Mouse (Mus musculus) hindbrain, embryonic 12.5 days (tissue): Measurements from ENCODE around the gene Fars2. TPM values are rescaled to one million over a fixed set of nuclear protein-coding genes. Genes with fewer than 3 reads are reported as not detected.

ENCODE experiments used
- ATAC-seq: fragments of 200-750 bp; cut with Nextera tagmentation; 2 replicates; pipeline ENCODE4 v1.8.0; 2017; ENCODE audit warnings: moderate TSS enrichment; ENCODE audit not compliant: low FRiP score
- H3K27ac ChIP-seq: fragments of 300-500 bp; sonication (generic); 2 replicates; pipeline ENCODE4 v1.5.1; 2016; ENCODE audit warnings: mild to moderate bottlenecking
- H3K27me3 ChIP-seq: fragments of 300-500 bp; sonication (generic); 2 replicates; pipeline ENCODE4 v1.6.1; 2016; ENCODE audit warnings: mild to moderate bottlenecking
- H3K36me3 ChIP-seq: fragments of 300-500 bp; sonication (generic); 2 replicates; pipeline ENCODE4 v1.6.1; 2016; ENCODE audit warnings: mild to moderate bottlenecking
- H3K4me1 ChIP-seq: fragments of 300-500 bp; sonication (generic); 2 replicates; pipeline ENCODE4 v1.6.1; 2016
- H3K4me2 ChIP-seq: fragments of 300-500 bp; sonication (generic); replicated peaks from 2 replicates; pipeline ENCODE4 v1.6.1; 2016; ENCODE audit warnings: mild to moderate bottlenecking
- H3K4me3 ChIP-seq: fragments of 300-500 bp; sonication (generic); 2 replicates; pipeline ENCODE4 v1.5.1; 2016; ENCODE audit warnings: mild to moderate bottlenecking
- H3K9ac ChIP-seq: fragments of 300-500 bp; sonication (generic); 2 replicates; pipeline ENCODE4 v1.6.1; 2016; ENCODE audit warnings: mild to moderate bottlenecking, moderate library complexity
- H3K9me3 ChIP-seq: fragments of 300-500 bp; sonication (generic); replicated peaks from 2 replicates; pipeline ENCODE4 v1.6.1; 2016; ENCODE audit warnings: mild to moderate bottlenecking
- WGBS: fragments of 180-500 bp; shearing (Covaris S2); methylation state at CpG from one replicate; pipeline ENCODE4 v1.1.7; 2016; 5-methylcytosine and 5-hydroxymethylcytosine counted together
- polyA plus RNA-seq: library from polyadenylated mRNA; unstranded; fragments of >200 nt; fragmentation: Nextera tagmentation; extraction: Ambion mirVana; gene quantifications from 2 replicates; pipeline ENCODE4 v1.2.1, GENCODE M21; 2016

The Fars2 gene
- polyA plus RNA-seq, 1 experiment from 2014 or later, result 27.8 TPM

- no peaks in the 10 kb centered on the region for H3K36me3 ChIP-seq
- H3K4me3 ChIP-seq, result no peak overlapping the region
- no peak for ATAC-seq
- H3K9ac ChIP-seq, result no peak overlapping the region
- H3K27me3 ChIP-seq, result no peaks in the 10 kb centered on the region
- no peak overlapping the region for H3K27ac ChIP-seq
- no peaks in the 10 kb centered on the region for H3K4me1 ChIP-seq
- 81% methylated on average over 4 of the region's 4 CpGs for WGBS
- no peaks in the 10 kb centered on the region for H3K9me3 ChIP-seq
- no peak overlapping the region for H3K4me2 ChIP-seq
These were observed 566.4 kb downstream of the Fars2 start for GRCm38 (mm10) chr13:36683581-36683980.

DNA sequence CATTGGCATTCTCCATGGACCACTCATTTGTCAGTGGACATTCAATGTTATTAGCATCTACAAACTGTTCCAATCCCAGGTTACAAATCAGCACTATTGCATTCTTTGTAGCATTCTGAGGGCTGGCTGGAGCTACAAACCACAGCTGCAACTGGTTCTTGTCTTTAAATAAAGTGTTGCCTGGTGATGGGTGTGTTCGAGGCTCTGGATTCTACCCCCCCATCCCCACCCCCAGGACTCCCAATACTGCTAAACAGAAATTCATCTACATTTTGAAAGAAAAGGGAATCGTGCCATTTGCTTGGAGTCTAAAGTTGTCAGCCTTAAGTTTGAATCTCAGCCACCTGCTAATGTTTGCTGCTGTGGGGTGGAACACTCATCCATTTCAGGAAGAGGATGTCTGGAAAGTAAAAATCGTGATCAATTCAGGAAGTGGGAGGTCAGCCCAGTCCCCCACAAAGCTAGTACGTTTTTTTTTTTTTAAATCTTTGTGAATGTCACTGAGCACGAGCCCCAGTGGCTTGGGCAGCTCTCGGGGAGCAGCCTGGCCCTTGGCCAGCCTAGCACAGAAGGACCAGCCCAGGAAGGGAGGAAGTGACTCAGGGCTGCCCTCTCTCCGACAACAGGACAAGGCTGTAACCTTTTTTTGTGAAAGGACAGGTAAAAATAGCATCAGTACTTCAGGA lies 578.4 kb downstream of the Fars2 start:
- no peak overlapping the region for H3K4me2 ChIP-seq
- no peak overlapping the region for H3K27ac ChIP-seq
- no peak overlapping the region for H3K9ac ChIP-seq
- no peaks in the 10 kb centered on the region for H3K9me3 ChIP-seq
- no peaks in the 10 kb centered on the region for H3K27me3 ChIP-seq
- H3K36me3 ChIP-seq, result no peaks in the 10 kb centered on the region
- no peak for ATAC-seq
- H3K4me1 ChIP-seq, result no peaks in the 10 kb centered on the region
- 68% methylated on average over 7 of the region's 7 CpGs for WGBS
- no peak overlapping the region for H3K4me3 ChIP-seq

DNA sequence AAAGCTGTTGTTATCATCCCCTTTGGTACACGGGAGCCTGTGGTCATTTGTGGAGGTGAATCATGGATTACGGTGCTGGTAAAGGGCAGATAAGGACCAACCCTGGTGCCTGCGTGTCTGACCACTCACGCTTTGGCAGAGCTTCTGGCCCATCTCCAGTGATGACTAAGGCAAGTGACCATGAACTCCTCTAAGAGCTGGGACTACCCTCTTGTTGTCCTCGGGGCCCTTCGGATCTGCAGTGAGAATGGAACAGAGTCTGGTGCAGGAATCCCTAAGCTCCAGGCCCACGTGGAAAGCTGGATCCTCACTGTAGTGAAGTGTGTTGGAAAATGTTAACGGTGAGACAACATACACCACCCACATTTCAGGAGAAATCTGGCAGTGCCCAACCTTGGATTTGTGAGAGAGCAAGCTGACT lies 579.1 kb downstream of the Fars2 start:
- 92% methylated on average over 8 of the region's 8 CpGs for WGBS
- no peak for ATAC-seq
- no peak overlapping the region for H3K27ac ChIP-seq
- no peak overlapping the region for H3K4me3 ChIP-seq
- H3K9me3 ChIP-seq, result no peaks in the 10 kb centered on the region
- no peak overlapping the region for H3K9ac ChIP-seq
- no peaks in the 10 kb centered on the region for H3K36me3 ChIP-seq
- no peaks in the 10 kb centered on the region for H3K4me1 ChIP-seq
- H3K27me3 ChIP-seq, result no peaks in the 10 kb centered on the region
- H3K4me2 ChIP-seq, result no peak overlapping the region

- Histone ChIP-seq H3K27ac (no peak overlapping the region), H3K4me1 (no peaks in the 10 kb centered on the region), H3K36me3 (no peaks in the 10 kb centered on the region), H3K4me3 (no peak overlapping the region), H3K27me3 (no peaks in the 10 kb centered on the region), H3K9me3 (no peaks in the 10 kb centered on the region), H3K9ac (no peak overlapping the region), H3K4me2 (no peak overlapping the region)
- ATAC-seq, result no peak
- 39% methylated on average over 3 of the region's 3 CpGs for WGBS
These were observed 590.0 kb downstream of the Fars2 start for GRCm38 (mm10) chr13:36707088-36707690.

GRCm38 (mm10) chr13:36714101-36714500 lies 596.9 kb downstream of the Fars2 start:
- H3K9me3 ChIP-seq, result no peaks in the 10 kb centered on the region
- H3K36me3 ChIP-seq, result no peaks in the 10 kb centered on the region
- H3K27me3 ChIP-seq, result no peaks in the 10 kb centered on the region
- no peaks in the 10 kb centered on the region for H3K4me1 ChIP-seq
- no peak for ATAC-seq
- no peak overlapping the region for H3K9ac ChIP-seq
- H3K4me2 ChIP-seq, result no peak overlapping the region
- H3K27ac ChIP-seq, result no peak overlapping the region
- 72% methylated on average over 2 of the region's 2 CpGs for WGBS
- no peak overlapping the region for H3K4me3 ChIP-seq

- no peaks in the 10 kb centered on the region for H3K9me3 ChIP-seq
- no peak overlapping the region for H3K4me3 ChIP-seq
- H3K4me2 ChIP-seq, result no peak overlapping the region
- H3K36me3 ChIP-seq, result no peaks in the 10 kb centered on the region
- peaks cover 13% of the 10 kb centered on the region for H3K27me3 ChIP-seq
- H3K4me1 ChIP-seq, result no peaks in the 10 kb centered on the region
- H3K9ac ChIP-seq, result no peak overlapping the region
- 64% methylated on average over 2 of the region's 2 CpGs for WGBS
- no peak overlapping the region for H3K27ac ChIP-seq
- ATAC-seq, result no peak
These were observed 599.5 kb downstream of the Fars2 start for GRCm38 (mm10) chr13:36716708-36717107.

DNA sequence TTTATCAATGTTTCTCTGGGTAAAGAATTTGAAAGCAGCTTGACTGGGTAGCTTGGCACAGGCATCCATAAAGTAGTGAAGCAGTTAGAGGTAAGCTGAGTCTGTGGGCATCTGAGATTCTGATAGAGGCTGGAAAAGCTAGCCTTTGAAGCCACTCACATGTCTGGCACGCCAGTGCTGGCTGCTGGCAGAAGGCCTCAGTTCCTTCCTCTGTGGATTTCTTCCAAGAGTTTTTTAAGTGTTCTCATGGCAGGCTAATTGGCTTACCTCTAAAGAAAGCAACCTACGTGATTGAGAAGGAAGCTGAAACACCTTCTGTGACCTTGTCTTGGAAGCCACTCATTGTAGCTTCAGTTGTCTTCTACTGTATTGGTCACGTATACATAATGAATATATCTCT lies 600.2 kb downstream of the Fars2 start:
- no peak for ATAC-seq

DNA sequence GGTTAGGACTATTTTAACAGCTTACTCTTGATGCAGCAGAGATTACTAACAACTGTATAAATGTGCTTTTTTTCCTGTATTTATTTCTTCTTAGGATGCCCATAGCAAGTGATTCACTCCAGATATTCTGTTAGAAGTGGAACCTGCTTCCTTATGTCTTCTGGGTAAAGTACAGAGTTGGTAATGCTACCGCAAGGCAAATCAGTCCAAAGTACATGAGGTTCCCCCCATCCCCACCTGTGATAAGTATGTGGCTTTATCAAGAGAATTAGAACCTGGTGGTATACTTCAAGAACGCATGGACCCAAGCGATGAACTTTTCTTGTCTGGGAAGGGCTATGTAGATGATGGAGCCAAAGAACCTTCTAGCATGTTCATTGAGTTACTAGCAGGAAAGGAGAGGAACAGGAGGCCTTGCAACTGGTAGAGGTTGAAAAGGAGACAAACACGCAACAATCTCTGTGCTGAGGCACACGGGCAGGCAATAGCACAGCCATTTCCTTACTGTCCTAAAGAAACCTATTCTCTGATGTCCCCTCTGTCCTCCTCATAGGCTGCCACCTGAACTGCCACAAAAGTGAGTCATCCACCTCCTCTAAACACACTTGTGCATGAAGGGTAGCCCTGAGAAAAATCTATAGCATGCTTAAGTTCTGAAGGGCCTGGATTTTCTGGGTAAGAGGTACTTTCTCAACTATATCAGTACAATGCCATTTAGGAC lies 603.2 kb downstream of the Fars2 start:
- WGBS, result 91% methylated on average over 5 of the region's 5 CpGs
- no peak for ATAC-seq

More for the DNA sequence above, 600.2 kb downstream of the Fars2 start:
- Histone ChIP-seq H3K4me1 (no peaks in the 10 kb centered on the region), H3K27me3 (peaks cover 19% of the 10 kb centered on the region), H3K4me2 (no peak overlapping the region), H3K36me3 (no peaks in the 10 kb centered on the region), H3K9ac (no peak overlapping the region), H3K9me3 (no peaks in the 10 kb centered on the region), H3K27ac (no peak overlapping the region), H3K4me3 (no peak overlapping the region)
- WGBS, result 80% methylated on average over 3 of the region's 3 CpGs

GRCm38 (mm10) chr13:36722309-36722708 lies 605.1 kb downstream of the Fars2 start:
- Histone ChIP-seq H3K27me3 (peaks cover 61% of the 10 kb centered on the region), H3K4me3 (no peak overlapping the region), H3K9me3 (no peaks in the 10 kb centered on the region), H3K9ac (no peak overlapping the region), H3K27ac (no peak overlapping the region), H3K4me1 (peaks cover 27% of the 10 kb centered on the region), H3K4me2 (no peak overlapping the region), H3K36me3 (no peaks in the 10 kb centered on the region)
- ATAC-seq, result no peak

More for the DNA sequence above, 603.2 kb downstream of the Fars2 start:
- Histone ChIP-seq H3K9me3 (no peaks in the 10 kb centered on the region), H3K27ac (no peak overlapping the region), H3K4me1 (peaks cover 19% of the 10 kb centered on the region), H3K36me3 (no peaks in the 10 kb centered on the region), H3K27me3 (peaks cover 48% of the 10 kb centered on the region), H3K4me2 (no peak overlapping the region), H3K9ac (no peak overlapping the region), H3K4me3 (no peak overlapping the region)

- Histone ChIP-seq H3K27ac (peak overlapping the region; percentile 90), H3K36me3 (no peaks in the 10 kb centered on the region), H3K4me3 (no peak overlapping the region), H3K27me3 (peaks cover 76% of the 10 kb centered on the region), H3K9ac (no peak overlapping the region), H3K9me3 (no peaks in the 10 kb centered on the region), H3K4me2 (peak overlapping the region; percentile 33), H3K4me1 (peaks cover 29% of the 10 kb centered on the region)
- no peak for ATAC-seq
- WGBS, result 2% methylated on average over 15 of the region's 15 CpGs
These were observed 606.6 kb downstream of the Fars2 start for GRCm38 (mm10) chr13:36723726-36724300.

- Histone ChIP-seq H3K4me3 (peak overlapping the region; percentile 13), H3K9ac (no peak overlapping the region), H3K9me3 (no peaks in the 10 kb centered on the region), H3K27me3 (peaks cover 86% of the 10 kb centered on the region), H3K36me3 (no peaks in the 10 kb centered on the region), H3K4me1 (peaks cover 29% of the 10 kb centered on the region), H3K27ac (peak overlapping the region; percentile 90), H3K4me2 (peak overlapping the region; percentile 33)
- ATAC-seq, result peak; percentile 82
- WGBS, result under 1% methylated on average over 40 of the region's 40 CpGs
These were observed 607.6 kb downstream of the Fars2 start for GRCm38 (mm10) chr13:36724533-36725470.
